Mouse (Mus musculus) heart, adult 2 months (tissue): ENCODE data around the gene Tlr4. TPM values are rescaled to one million over a fixed set of nuclear protein-coding genes. Genes with fewer than 3 reads are reported as not detected.

Source experiments
- DNase-seq, 2 experiments: peaks; one replicate each; pipeline ENCODE4 v3.0.0; 2021
- H3K27ac ChIP-seq: fragments of 200-600 bp; 2 replicates; pipeline ENCODE4 v1.8.1; 2022
- H3K27me3 ChIP-seq: fragments of 200-500 bp; 2 replicates; pipeline ENCODE4 v1.6.1; 2012; ENCODE audit warnings: mild to moderate bottlenecking, low read length, inconsistent platforms, mixed read lengths; ENCODE audit not compliant: control insufficient read depth, insufficient read depth
- H3K36me3 ChIP-seq: fragments of 200-500 bp; 2 replicates; pipeline ENCODE4 v1.6.1; 2012; ENCODE audit warnings: low read length, inconsistent platforms; ENCODE audit not compliant: control insufficient read depth, insufficient read depth
- H3K4me1 ChIP-seq: fragments of 200-500 bp; 2 replicates; pipeline ENCODE4 v1.6.1; 2011; ENCODE audit warnings: low read length; ENCODE audit not compliant: control insufficient read depth, insufficient read depth
- H3K4me3 ChIP-seq: fragments of 200-600 bp; 2 replicates; pipeline ENCODE4 v1.8.1; 2022
- H3K79me2 ChIP-seq: fragments of 200-500 bp; replicated peaks from 2 replicates; pipeline ENCODE4 v1.6.1; 2012; ENCODE audit warnings: mild to moderate bottlenecking, inconsistent platforms, low read length, moderate library complexity, mixed read lengths; ENCODE audit not compliant: control insufficient read depth, insufficient read depth
- H3K9ac ChIP-seq: fragments of 200-500 bp; 2 replicates; pipeline ENCODE4 v1.6.1; 2012; ENCODE audit warnings: low read depth, mild to moderate bottlenecking, control low read depth, inconsistent platforms, low read length, mixed read lengths
- CTCF ChIP-seq: fragments of 200-600 bp; IDR thresholded peaks from 2 replicates; pipeline ENCODE4 v1.8.1; 2022; ENCODE audit warnings: antibody characterized with exemption, mild to moderate bottlenecking, moderate library complexity
- EP300 ChIP-seq: fragments of 200-500 bp; IDR thresholded peaks from 2 replicates; pipeline ENCODE4 v1.6.1; 2011; ENCODE audit warnings: low read depth, low read length, control low read depth; ENCODE audit not compliant: insufficient read depth
- POLR2A ChIP-seq: fragments of 200-500 bp; IDR thresholded peaks from 2 replicates; pipeline ENCODE4 v1.6.1; 2011; ENCODE audit warnings: mild to moderate bottlenecking, low read depth, low read length, control low read depth; ENCODE audit not compliant: insufficient read depth
- WGBS: fragments of 180-500 bp; shearing (Covaris S2); methylation state at CpG from one replicate; pipeline ENCODE4 v1.1.7; 2018; 5-methylcytosine and 5-hydroxymethylcytosine counted together
- intact Hi-C: fragments of 180-260 bp; cut with DNase I; formaldehyde crosslinking; loops from one replicate; pipeline ENCODE4 v1.15.1; 2025
- polyA plus RNA-seq: library from polyadenylated mRNA; depleted of rRNA; stranded (reverse); fragments of >200 nt; gene quantifications from 2 replicates; pipeline ENCODE4 v1.2.3, GENCODE M21; 2012
- total RNA-seq, 2 experiments: library from RNA; stranded (reverse); gene quantifications; 2 replicates each; pipeline ENCODE4 v1.2.3; 2021

Tlr4 gene
- total and polyA plus RNA-seq, 3 experiments = 2.3 to 18.5 (median 15.5) TPM

GRCm38 (mm10) chr4:66821171-66821570 lies 6.2 kb upstream of the Tlr4 start:
- Histone ChIP-seq H3K27ac (no peak overlapping the region), H3K36me3 (no peaks in the 10 kb centered on the region), H3K4me3 (no peak overlapping the region), H3K9ac (no peak overlapping the region), H3K4me1 (no peaks in the 10 kb centered on the region), H3K79me2 (no peaks in the 10 kb centered on the region), H3K27me3 (no peaks in the 10 kb centered on the region)
- 58% methylated on average over 2 of the region's 2 CpGs for WGBS
- intact Hi-C loops = no loop called here
- TF ChIP-seq POLR2A (no peak), CTCF (no peak)
- DNase-seq = no peak

- intact Hi-C loops = no loop called here
- 78% methylated on average over 3 of the region's 3 CpGs for WGBS
- Histone ChIP-seq H3K27me3 (no peaks in the 10 kb centered on the region), H3K4me1 (no peaks in the 10 kb centered on the region), H3K79me2 (no peaks in the 10 kb centered on the region), H3K4me3 (no peak overlapping the region), H3K27ac (no peak overlapping the region), H3K9ac (no peak overlapping the region), H3K36me3 (no peaks in the 10 kb centered on the region)
- DNase-seq = no peak
- TF ChIP-seq CTCF = no peak
These were observed 5.6 kb upstream of the Tlr4 start for GRCm38 (mm10) chr4:66821764-66822163.

- Histone ChIP-seq H3K36me3 (peaks cover 8% of the 10 kb centered on the region), H3K27ac (peak overlapping the region; percentile 98), H3K79me2 (peaks cover 1% of the 10 kb centered on the region; the same call in 1 of the 2 replicates), H3K4me1 (peaks cover 5% of the 10 kb centered on the region), H3K4me3 (peak overlapping the region; percentile 73), H3K9ac (peak overlapping the region; percentile 28), H3K27me3 (no peaks in the 10 kb centered on the region)
- intact Hi-C loops = no loop called here
- DNase-seq = peak in 1 of 2 experiments; percentile 41
- TF ChIP-seq EP300 (no peak), POLR2A (no peak), CTCF (no peak)
- 15% methylated on average over 6 of the region's 6 CpGs for whole genome bisulfite sequencing
These were observed 832 bp downstream of the Tlr4 start for GRCm38 (mm10) chr4:66828163-66828668.

- under 1% methylated on average over 5 of the region's 5 CpGs for WGBS
- TF ChIP-seq CTCF (no peak), POLR2A (no peak), EP300 (no peak)
- Histone ChIP-seq H3K36me3 (peaks cover 8% of the 10 kb centered on the region), H3K27ac (peak overlapping the region; percentile 98), H3K4me1 (peaks cover 5% of the 10 kb centered on the region), H3K79me2 (peaks cover 1% of the 10 kb centered on the region; the same call in 1 of the 2 replicates), H3K27me3 (no peaks in the 10 kb centered on the region), H3K4me3 (peak overlapping the region; percentile 73), H3K9ac (peak overlapping the region; percentile 47)
- intact Hi-C loops = no loop called here
- DNase-seq = peak in 1 of 2 experiments; percentile 10
These were observed 1.3 kb downstream of the Tlr4 start for GRCm38 (mm10) chr4:66828686-66829085.

GRCm38 (mm10) chr4:66838071-66838470 lies 10.7 kb downstream of the Tlr4 start:
- Histone ChIP-seq H3K9ac (no peak overlapping the region), H3K79me2 (no peaks in the 10 kb centered on the region), H3K4me1 (no peaks in the 10 kb centered on the region; the same call in 1 of the 2 replicates), H3K4me3 (no peak overlapping the region), H3K27me3 (no peaks in the 10 kb centered on the region), H3K27ac (no peak overlapping the region), H3K36me3 (peaks cover 10% of the 10 kb centered on the region)
- intact Hi-C loops = no loop called here
- WGBS = 76% methylated on average over 2 of the region's 2 CpGs
- TF ChIP-seq EP300 (no peak), POLR2A (no peak), CTCF (no peak)
- DNase-seq = no peak

- TF ChIP-seq POLR2A (no peak), EP300 (no peak), CTCF (no peak)
- no peak overlapping the region for H3K4me3 ChIP-seq
- H3K27me3 ChIP-seq = no peaks in the 10 kb centered on the region
- peaks cover 5% of the 10 kb centered on the region for H3K36me3 ChIP-seq
- no peaks in the 10 kb centered on the region; the same call in 1 of the 2 replicates for H3K4me1 ChIP-seq
- intact Hi-C loops = no loop called here
- H3K27ac ChIP-seq = no peak overlapping the region
- no peak overlapping the region for H3K9ac ChIP-seq
- no peak for DNase-seq
- H3K79me2 ChIP-seq = no peaks in the 10 kb centered on the region
- 91% methylated on average over 1 of the region's 1 CpGs for WGBS
These were observed 15.9 kb downstream of the Tlr4 start for GRCm38 (mm10) chr4:66843255-66843654.
